Mouse (Mus musculus) stomach, postnatal 0 days (tissue): Measurements from ENCODE around the gene Rxfp3.

Experiments used
- CTCF ChIP-seq: IDR thresholded peaks from 2 replicates; pipeline ENCODE4 v1.5.1; 2016; ENCODE audit warnings: antibody characterized with exemption, low read depth, mild to moderate bottlenecking, moderate library complexity
- EP300 ChIP-seq: optimal IDR thresholded peaks from 2 replicates; pipeline ENCODE3; 2016; ENCODE audit warnings: antibody characterized with exemption

- TF ChIP-seq CTCF, result no peak
- TF ChIP-seq EP300, result no peak
Measured at GRCm38 (mm10) chr15:11065528-11066171, 27.9 kb upstream of the Rxfp3 start.
